Mouse (Mus musculus) midbrain, embryonic 15.5 days (tissue): ENCODE data around the gene Lhx8. TPM values are rescaled to one million over a fixed set of nuclear protein-coding genes. Genes with fewer than 3 reads are reported as not detected.

Experiments
- ATAC-seq: fragments of 200-750 bp; cut with Nextera tagmentation; replicated peaks from 2 replicates; pipeline ENCODE4 v1.8.0; 2017; ENCODE audit warnings: moderate TSS enrichment
- H3K27ac ChIP-seq: fragments of 300-500 bp; sonication (generic); 2 replicates; pipeline ENCODE4 v1.5.1; 2015; ENCODE audit warnings: mild to moderate bottlenecking, inconsistent platforms
- H3K27me3 ChIP-seq: fragments of 300-500 bp; sonication (generic); replicated peaks from 2 replicates; pipeline ENCODE4 v1.6.1; 2015; ENCODE audit warnings: inconsistent platforms
- H3K36me3 ChIP-seq: fragments of 300-500 bp; sonication (generic); replicated peaks from 2 replicates; pipeline ENCODE4 v1.6.1; 2015; ENCODE audit warnings: inconsistent platforms
- H3K4me1 ChIP-seq: fragments of 300-500 bp; sonication (generic); 2 replicates; pipeline ENCODE4 v1.6.1; 2015; ENCODE audit warnings: inconsistent platforms
- H3K4me2 ChIP-seq: fragments of 300-500 bp; sonication (generic); 2 replicates; pipeline ENCODE4 v1.6.1; 2015; ENCODE audit warnings: inconsistent platforms, mild to moderate bottlenecking, moderate library complexity
- H3K4me3 ChIP-seq: fragments of 300-500 bp; sonication (generic); 2 replicates; pipeline ENCODE4 v1.5.1; 2015; ENCODE audit warnings: mild to moderate bottlenecking, inconsistent platforms
- H3K9ac ChIP-seq: fragments of 300-500 bp; sonication (generic); 2 replicates; pipeline ENCODE4 v1.6.1; 2015; ENCODE audit warnings: mild to moderate bottlenecking, inconsistent platforms
- H3K9me3 ChIP-seq: fragments of 300-500 bp; sonication (generic); 2 replicates; pipeline ENCODE4 v1.6.1; 2016; ENCODE audit warnings: inconsistent platforms
- WGBS: fragments of 180-500 bp; shearing (Covaris S2); methylation state at CpG from one replicate; pipeline ENCODE4 v1.1.7; 2015; ENCODE audit warnings: mixed read lengths; 5-methylcytosine and 5-hydroxymethylcytosine counted together
- polyA plus RNA-seq: library from polyadenylated mRNA; unstranded; fragments of >200 nt; fragmentation: Nextera tagmentation; extraction: Ambion mirVana; gene quantifications from 2 replicates; pipeline ENCODE4 v1.2.1, GENCODE M21; 2015

The Lhx8 gene
- polyA plus RNA-seq, 1 experiment from 2014 or later, result 4.4 TPM

GRCm38 (mm10) chr3:154332213-154332530, 1.7 kb upstream of the Lhx8 start:
- Histone ChIP-seq H3K4me2 (no peak overlapping the region), H3K4me3 (no peak overlapping the region), H3K9ac (no peak overlapping the region), H3K4me1 (peaks cover 13% of the 10 kb centered on the region), H3K9me3 (no peaks in the 10 kb centered on the region), H3K27me3 (peaks cover 59% of the 10 kb centered on the region), H3K27ac (no peak overlapping the region), H3K36me3 (no peaks in the 10 kb centered on the region)
- under 1% methylated on average over 20 of the region's 20 CpGs for WGBS
- ATAC-seq, result no peak

GRCm38 (mm10) chr3:154331506-154332212, 1.2 kb upstream of the Lhx8 start:
- no peak overlapping the region for H3K9ac ChIP-seq
- no peaks in the 10 kb centered on the region for H3K36me3 ChIP-seq
- no peaks in the 10 kb centered on the region for H3K9me3 ChIP-seq
- peaks cover 61% of the 10 kb centered on the region for H3K27me3 ChIP-seq
- no peak for ATAC-seq
- no peak overlapping the region for H3K27ac ChIP-seq
- WGBS, result under 1% methylated on average over 21 of the region's 21 CpGs
- no peak overlapping the region for H3K4me3 ChIP-seq
- peaks cover 13% of the 10 kb centered on the region for H3K4me1 ChIP-seq
- H3K4me2 ChIP-seq, result no peak overlapping the region

GRCm38 (mm10) chr3:154331003-154331340, 513 bp upstream of the Lhx8 start:
- Histone ChIP-seq H3K27ac (no peak overlapping the region), H3K4me3 (no peak overlapping the region), H3K9ac (no peak overlapping the region), H3K4me1 (peaks cover 13% of the 10 kb centered on the region), H3K36me3 (no peaks in the 10 kb centered on the region), H3K4me2 (no peak overlapping the region), H3K27me3 (peaks cover 62% of the 10 kb centered on the region), H3K9me3 (no peaks in the 10 kb centered on the region)
- under 1% methylated on average over 10 of the region's 10 CpGs for WGBS
- ATAC-seq, result no peak

- under 1% methylated on average over 54 of the region's 54 CpGs for WGBS
- no peaks in the 10 kb centered on the region for H3K36me3 ChIP-seq
- H3K4me1 ChIP-seq, result peaks cover 13% of the 10 kb centered on the region
- no peak overlapping the region for H3K9ac ChIP-seq
- H3K4me3 ChIP-seq, result no peak overlapping the region
- no peaks in the 10 kb centered on the region for H3K9me3 ChIP-seq
- peaks cover 60% of the 10 kb centered on the region for H3K27me3 ChIP-seq
- no peak; the same call in 1 of the 2 replicates for ATAC-seq
- H3K27ac ChIP-seq, result no peak overlapping the region
- 0 out of 2 replicates have a peak overlapping the region, but pooled peaks have one; percentile 8 for H3K4me2 ChIP-seq
Observed at GRCm38 (mm10) chr3:154329323-154330180, 907 bp downstream of the Lhx8 start.

GRCm38 (mm10) chr3:154328721-154329322, 1.6 kb downstream of the Lhx8 start:
- Histone ChIP-seq H3K9me3 (no peaks in the 10 kb centered on the region), H3K27me3 (peaks cover 59% of the 10 kb centered on the region), H3K4me2 (peak overlapping the region; percentile 73), H3K4me1 (peaks cover 13% of the 10 kb centered on the region), H3K36me3 (no peaks in the 10 kb centered on the region), H3K4me3 (peak overlapping the region; percentile 39), H3K9ac (peak overlapping the region; percentile 25; the same call in 1 of the 2 replicates), H3K27ac (no peak overlapping the region)
- under 1% methylated on average over 22 of the region's 22 CpGs for WGBS
- ATAC-seq, result no peak

- Histone ChIP-seq H3K4me2 (peak overlapping the region; percentile 73), H3K27ac (no peak overlapping the region), H3K9me3 (no peaks in the 10 kb centered on the region), H3K4me1 (peaks cover 13% of the 10 kb centered on the region), H3K27me3 (peaks cover 58% of the 10 kb centered on the region), H3K4me3 (peak overlapping the region; percentile 39), H3K9ac (peak overlapping the region; percentile 25; the same call in 1 of the 2 replicates), H3K36me3 (no peaks in the 10 kb centered on the region)
- 1% methylated on average over 68 of the region's 86 CpGs for WGBS
- peak; percentile 87 for ATAC-seq
Observed at GRCm38 (mm10) chr3:154327883-154328720, 2.4 kb downstream of the Lhx8 start.

GRCm38 (mm10) chr3:154327110-154327882, 3.2 kb downstream of the Lhx8 start:
- no peak overlapping the region for H3K4me2 ChIP-seq
- no peak overlapping the region for H3K9ac ChIP-seq
- ATAC-seq, result peak; percentile 18; the same call in 1 of the 2 replicates
- peaks cover 13% of the 10 kb centered on the region for H3K4me1 ChIP-seq
- peaks cover 57% of the 10 kb centered on the region for H3K27me3 ChIP-seq
- WGBS, result 2% methylated on average over 13 of the region's 13 CpGs
- H3K4me3 ChIP-seq, result no peak overlapping the region
- no peak overlapping the region for H3K27ac ChIP-seq
- H3K9me3 ChIP-seq, result no peaks in the 10 kb centered on the region
- no peaks in the 10 kb centered on the region for H3K36me3 ChIP-seq

- H3K27ac ChIP-seq, result no peak overlapping the region
- no peaks in the 10 kb centered on the region for H3K9me3 ChIP-seq
- no peak for ATAC-seq
- H3K4me1 ChIP-seq, result no peaks in the 10 kb centered on the region
- H3K9ac ChIP-seq, result no peak overlapping the region
- WGBS, result 74% methylated on average over 13 of the region's 13 CpGs
- peaks cover 43% of the 10 kb centered on the region for H3K27me3 ChIP-seq
- no peak overlapping the region for H3K4me2 ChIP-seq
- H3K36me3 ChIP-seq, result no peaks in the 10 kb centered on the region
- no peak overlapping the region for H3K4me3 ChIP-seq
Observed at GRCm38 (mm10) chr3:154321921-154322574, 8.4 kb downstream of the Lhx8 start.

GRCm38 (mm10) chr3:154317651-154318248, 12.7 kb downstream of the Lhx8 start:
- no peak overlapping the region for H3K4me3 ChIP-seq
- no peaks in the 10 kb centered on the region for H3K4me1 ChIP-seq
- H3K27ac ChIP-seq, result no peak overlapping the region
- 18% methylated on average over 5 of the region's 5 CpGs for WGBS
- no peaks in the 10 kb centered on the region for H3K36me3 ChIP-seq
- H3K27me3 ChIP-seq, result peaks cover 9% of the 10 kb centered on the region; the same call in 1 of the 2 replicates
- ATAC-seq, result no peak
- H3K9me3 ChIP-seq, result no peaks in the 10 kb centered on the region
- no peak overlapping the region for H3K9ac ChIP-seq
- no peak overlapping the region for H3K4me2 ChIP-seq

GRCm38 (mm10) chr3:154305163-154305884, 25.1 kb downstream of the Lhx8 start:
- no peak overlapping the region for H3K27ac ChIP-seq
- no peak for ATAC-seq
- H3K27me3 ChIP-seq, result no peaks in the 10 kb centered on the region
- H3K9me3 ChIP-seq, result no peaks in the 10 kb centered on the region
- H3K9ac ChIP-seq, result no peak overlapping the region
- H3K4me2 ChIP-seq, result no peak overlapping the region
- no peaks in the 10 kb centered on the region for H3K36me3 ChIP-seq
- no peak overlapping the region for H3K4me3 ChIP-seq
- H3K4me1 ChIP-seq, result no peaks in the 10 kb centered on the region
- WGBS, result 68% methylated on average over 16 of the region's 16 CpGs
